Mouse (Mus musculus) G1E (cell line): ENCODE measurements around the gene Cdrt4.

ENCODE experiments used
- CTCF ChIP-seq: IDR thresholded peaks from 2 replicates; pipeline ENCODE4 v1.5.1; 2012; ENCODE audit warnings: low read depth, low read length, inconsistent platforms, mixed read lengths
- GATA1 ChIP-seq: IDR thresholded peaks from 2 replicates; pipeline ENCODE4 v1.6.1; 2012; ENCODE audit warnings: borderline replicate concordance, low read length, inconsistent platforms, mixed read lengths
- GATA2 ChIP-seq: IDR thresholded peaks from 2 replicates; pipeline ENCODE4 v1.6.1; 2012; ENCODE audit warnings: low read depth, low read length, inconsistent platforms, borderline replicate concordance

DNA sequence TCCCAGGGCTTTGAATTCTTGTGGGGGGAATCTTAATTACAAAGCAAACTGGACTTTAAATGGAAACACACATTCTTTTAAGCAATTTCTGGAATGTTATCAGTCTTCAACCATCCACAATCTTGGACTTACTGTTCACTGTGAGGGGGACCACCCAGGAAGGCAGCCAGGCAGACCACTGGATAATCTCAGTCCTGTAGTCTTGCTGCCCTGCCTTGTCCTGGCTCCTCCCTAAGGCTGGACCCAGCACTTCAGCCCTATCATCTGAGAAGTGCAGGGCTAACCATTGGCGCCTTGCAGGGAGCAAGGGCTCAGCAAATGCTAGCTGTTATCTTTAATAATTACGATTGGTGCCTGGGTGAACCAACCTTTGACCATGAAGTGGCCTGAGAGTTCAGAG lies 73.1 kb downstream of the Cdrt4 start:
- TF ChIP-seq GATA2 (no peak), CTCF (no peak), GATA1 (no peak)
